Mouse (Mus musculus): Measurements from ENCODE around the gene H2al1j.
"Not testable (repeated sequence)": the region's sequence is repeated elsewhere in the genome, so short reads cannot be mapped to it uniquely, and the experiment has no call there.

DNA sequence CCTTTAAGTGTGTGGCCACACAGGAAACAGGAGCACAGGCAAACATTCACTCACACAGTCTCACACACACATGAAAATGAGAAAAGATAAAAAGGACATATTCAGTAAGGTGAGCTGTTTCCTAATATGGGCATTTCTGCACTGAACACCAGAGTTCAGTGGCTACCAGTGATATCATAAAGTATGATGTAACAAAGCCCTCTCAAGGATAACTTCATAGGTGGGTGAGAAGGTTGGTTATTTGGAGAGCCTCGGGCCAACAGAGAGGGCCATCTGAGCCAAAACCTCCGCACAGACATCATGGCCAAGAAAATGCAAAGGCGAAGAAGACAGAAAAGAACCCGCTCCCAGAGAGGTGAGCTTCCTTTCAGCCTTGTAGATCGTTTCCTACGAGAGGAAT is 6.4 kb upstream of the H2al1j start, which contains the start of gene H2al1h:
- TF ChIP-seq CTCF (IDR thresholded peaks at IDR 0.05; ENCODE audit: borderline replicate concordance, control insufficient read depth, extremely low read depth, insufficient read depth, low read length, poor library complexity); POLR2A (IDR thresholded peaks at IDR 0.05; ENCODE audit: control insufficient read depth, extremely low read depth, insufficient read depth, low read length, poor library complexity): not testable (repeated sequence)

Data from thymus, adult 2 months (tissue).